Mouse (Mus musculus) right cerebral cortex, adult 18-20 months (tissue): ENCODE measurements around the gene Morc3.
"Not testable (repeated sequence)": the region's sequence is repeated elsewhere in the genome, so short reads cannot be mapped to it uniquely, and the experiment has no call there.

Source experiments
- DNase-seq: peaks from one replicate; pipeline ENCODE4 v3.0.0; 2022; ENCODE audit warnings: mixed read lengths

The Morc3 gene

GRCm38 (mm10) chr16:93819325-93819696 lies 12.6 kb upstream of the Morc3 start:
- no peak for DNase-seq

DNA sequence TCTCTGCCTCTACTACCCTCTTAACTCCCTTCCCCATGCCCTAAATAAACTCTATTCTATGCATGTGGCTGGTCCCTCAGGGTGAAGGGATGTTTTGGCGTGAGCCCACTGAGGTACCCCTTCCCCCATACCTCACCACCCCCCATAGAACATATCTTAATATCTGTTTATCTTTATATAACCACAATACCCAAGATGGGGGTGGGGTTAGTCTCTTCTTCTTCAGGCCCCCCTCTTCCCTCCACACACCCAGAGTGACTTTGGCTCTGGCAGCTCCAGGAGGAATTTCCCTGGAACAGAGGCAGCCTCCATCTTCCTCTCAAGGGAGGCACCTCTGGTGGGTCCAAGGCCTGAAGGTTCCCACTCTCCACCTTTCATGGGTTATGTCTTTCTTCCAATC lies 11.9 kb upstream of the Morc3 start:
- DNase-seq = no peak

DNA sequence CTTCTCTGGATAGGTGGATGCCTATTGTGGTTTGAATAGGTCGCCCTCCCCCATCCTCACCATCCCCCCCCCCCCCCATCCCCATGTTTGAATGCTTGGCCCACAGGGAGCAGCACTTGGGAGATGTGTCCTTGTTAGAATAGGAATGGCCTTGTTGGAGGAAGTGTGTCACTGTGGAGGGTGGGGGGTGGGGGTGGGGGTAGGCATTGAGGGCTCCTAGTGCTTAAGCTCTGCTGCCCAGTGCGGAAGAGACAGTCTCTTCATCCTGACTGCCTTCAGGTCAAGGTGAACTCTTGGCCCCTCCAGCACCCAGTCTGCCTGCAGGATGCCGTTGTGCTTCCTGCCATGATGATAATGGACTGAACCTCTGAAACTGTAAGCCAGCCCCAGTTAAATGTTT lies 10.2 kb upstream of the Morc3 start:
- DNase-seq = no peak

DNA sequence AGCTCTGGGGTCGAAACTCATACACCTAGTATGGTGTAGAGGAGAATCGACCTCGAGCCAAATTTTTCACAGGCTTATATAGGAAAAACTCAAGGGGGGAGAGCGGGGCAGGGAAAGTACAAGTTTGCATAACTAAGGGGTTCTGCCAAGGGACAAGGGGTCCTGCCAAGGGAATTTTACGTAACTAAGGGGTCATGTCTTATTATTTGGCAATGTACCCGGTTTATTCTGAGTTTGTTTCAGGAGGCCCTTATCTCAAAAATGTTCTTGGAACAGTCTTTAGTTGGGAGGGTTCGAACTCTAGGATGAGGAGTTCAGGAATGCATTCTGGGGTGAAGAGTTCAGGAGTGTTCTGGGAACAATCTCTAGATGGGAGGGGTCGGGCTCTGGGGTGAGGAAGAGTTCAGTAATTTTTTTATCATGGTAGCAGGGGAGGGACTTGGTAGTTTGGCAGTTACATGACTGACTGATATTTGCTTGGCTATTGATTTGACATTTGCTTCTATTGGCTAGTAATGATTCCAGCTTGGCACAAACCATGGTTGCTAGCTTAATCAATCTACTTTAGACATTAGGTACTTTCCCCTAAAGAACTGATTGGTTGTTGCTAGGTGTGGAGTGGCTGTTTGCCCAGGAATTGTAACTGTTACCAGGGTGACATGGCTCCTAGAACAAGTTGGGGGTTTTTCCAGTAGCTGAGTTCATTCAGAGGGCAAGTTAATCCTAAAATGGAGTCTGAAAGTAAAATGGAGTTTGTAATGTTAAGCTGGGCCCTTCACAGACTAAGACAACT lies 9.3 kb upstream of the Morc3 start:
- not testable (repeated sequence) for DNase-seq

- no peak for DNase-seq
Observed at GRCm38 (mm10) chr16:93824799-93825198, 7.1 kb upstream of the Morc3 start.

DNA sequence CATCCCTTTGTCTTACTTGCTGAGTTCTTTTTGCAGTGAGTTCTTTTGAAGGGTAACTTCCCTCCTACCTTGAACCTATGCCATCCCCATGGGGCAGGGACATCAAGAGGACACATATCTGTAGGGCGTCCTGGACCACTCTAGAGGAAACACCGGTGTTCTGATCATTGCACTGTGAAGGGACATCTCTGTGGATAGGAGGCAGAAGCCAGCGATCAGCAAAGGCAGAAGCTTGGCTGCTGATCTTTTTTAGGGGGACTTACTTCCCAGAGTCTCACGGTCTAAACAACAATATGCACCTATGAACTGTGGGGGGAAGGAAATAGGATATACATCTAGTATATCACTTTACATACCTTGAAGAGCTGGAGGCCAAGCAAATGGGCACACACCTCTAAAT lies 6.5 kb upstream of the Morc3 start:
- DNase-seq = no peak

- DNase-seq = no peak
Observed at GRCm38 (mm10) chr16:93826054-93826453, 5.9 kb upstream of the Morc3 start.

- not testable (repeated sequence) for DNase-seq
Observed at GRCm38 (mm10) chr16:93826478-93826877, 5.4 kb upstream of the Morc3 start.

GRCm38 (mm10) chr16:93826909-93827308 lies 5.0 kb upstream of the Morc3 start:
- DNase-seq = peak; percentile 18

GRCm38 (mm10) chr16:93829526-93829925 lies 2.4 kb upstream of the Morc3 start:
- DNase-seq = no peak

GRCm38 (mm10) chr16:93830071-93830470 lies 1.9 kb upstream of the Morc3 start:
- no peak for DNase-seq

DNA sequence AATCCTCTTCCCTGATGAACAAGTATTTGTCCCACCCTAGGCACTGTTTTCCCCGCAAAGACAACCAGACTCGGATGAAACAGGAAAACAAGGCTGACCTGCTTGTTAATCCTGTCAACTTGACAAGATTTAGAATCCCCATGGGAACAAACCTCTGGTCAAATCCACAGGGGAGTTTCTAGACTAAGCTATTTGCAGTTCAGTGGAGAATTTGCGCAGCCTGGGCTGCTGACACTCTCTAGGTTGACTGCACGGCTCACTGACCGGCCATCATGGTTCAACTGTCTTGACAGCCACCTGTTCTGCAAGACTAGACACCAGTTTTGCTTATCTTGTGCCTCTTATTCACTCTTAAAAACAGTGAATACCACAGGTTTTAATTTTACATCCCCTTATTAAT lies 1.0 kb upstream of the Morc3 start:
- no peak for DNase-seq

- peak; percentile 32 for DNase-seq
Observed at GRCm38 (mm10) chr16:93832451-93833276, 743 bp downstream of the Morc3 start.

DNA sequence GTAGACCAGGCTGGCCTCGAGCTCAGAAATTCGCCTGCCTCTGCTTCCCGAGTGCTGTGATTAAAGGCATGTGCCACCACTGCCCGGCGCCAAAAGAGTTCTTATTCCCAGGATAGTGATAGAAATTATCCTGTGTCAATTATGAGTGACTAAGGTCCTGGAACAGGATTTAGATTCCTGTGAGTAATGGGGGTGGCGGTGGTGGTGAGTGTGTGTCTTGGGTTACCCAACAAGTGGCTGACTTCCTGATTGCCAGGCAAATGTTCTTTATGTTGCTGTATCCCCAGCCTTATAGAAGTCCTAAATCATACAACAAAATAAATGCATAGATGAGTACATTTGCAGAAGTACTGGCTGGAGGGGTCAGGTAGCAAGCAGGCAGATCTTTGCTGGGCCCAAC lies 1.6 kb downstream of the Morc3 start:
- DNase-seq = no peak

DNA sequence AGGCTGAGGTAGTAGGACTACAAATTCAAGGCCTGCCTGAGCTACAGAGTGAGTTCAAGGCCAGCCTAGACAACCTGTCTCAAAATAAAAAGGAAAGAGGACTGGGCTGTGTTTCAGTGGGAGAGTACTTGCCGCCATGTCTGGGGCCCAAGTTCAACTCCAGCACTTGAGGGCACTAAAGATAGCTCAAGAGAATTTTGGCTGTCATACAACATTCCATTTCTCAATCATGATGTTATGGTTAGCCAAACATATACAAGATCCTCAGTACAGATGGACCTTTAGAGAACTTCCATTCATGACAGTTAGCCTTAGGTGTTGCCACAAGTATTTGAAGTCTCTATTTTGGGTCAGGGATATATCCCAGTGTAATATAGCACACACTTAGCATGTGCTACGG lies 2.2 kb downstream of the Morc3 start:
- no peak for DNase-seq

DNA sequence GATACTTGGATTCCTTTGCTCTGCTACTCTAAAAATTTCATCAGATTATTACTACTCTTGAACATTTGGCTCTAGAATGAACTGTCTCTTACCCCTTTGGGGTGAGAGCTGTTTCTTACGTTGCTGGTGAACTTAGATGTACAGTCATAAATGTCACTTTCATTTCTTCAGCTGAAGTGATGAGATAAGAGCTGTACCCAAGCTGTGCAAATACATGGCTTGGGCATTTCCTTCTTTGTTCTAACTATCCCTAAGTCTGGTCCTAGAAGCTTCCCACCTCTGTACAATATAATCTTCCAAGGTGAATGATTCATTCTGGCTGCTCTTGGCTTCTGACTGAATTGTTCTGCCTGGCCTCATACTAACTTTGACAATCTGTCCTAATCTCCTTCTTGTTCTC lies 7.1 kb downstream of the Morc3 start:
- no peak for DNase-seq

DNA sequence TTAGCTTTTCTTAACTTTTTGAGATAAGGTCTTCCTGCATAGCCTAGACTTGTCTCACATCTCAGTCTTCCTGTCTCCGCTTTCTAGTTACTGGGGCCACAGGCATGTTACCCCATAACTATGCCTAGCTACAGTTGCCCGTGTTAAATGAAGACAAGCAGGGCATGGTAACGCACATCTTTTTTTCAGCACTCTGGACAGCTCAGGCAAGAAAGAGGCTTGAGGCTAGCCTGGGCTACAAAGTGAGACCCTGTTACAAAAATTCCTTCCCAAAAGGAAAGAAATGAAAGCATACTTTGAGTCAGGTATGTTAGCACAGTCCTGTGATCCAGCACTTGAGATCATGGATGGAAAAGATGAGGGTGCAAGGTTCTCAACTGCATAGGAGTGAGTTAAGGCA lies 18.6 kb downstream of the Morc3 start:
- DNase-seq = no peak

- DNase-seq = no peak
Observed at GRCm38 (mm10) chr16:93859967-93860366, 28.0 kb downstream of the Morc3 start.

DNA sequence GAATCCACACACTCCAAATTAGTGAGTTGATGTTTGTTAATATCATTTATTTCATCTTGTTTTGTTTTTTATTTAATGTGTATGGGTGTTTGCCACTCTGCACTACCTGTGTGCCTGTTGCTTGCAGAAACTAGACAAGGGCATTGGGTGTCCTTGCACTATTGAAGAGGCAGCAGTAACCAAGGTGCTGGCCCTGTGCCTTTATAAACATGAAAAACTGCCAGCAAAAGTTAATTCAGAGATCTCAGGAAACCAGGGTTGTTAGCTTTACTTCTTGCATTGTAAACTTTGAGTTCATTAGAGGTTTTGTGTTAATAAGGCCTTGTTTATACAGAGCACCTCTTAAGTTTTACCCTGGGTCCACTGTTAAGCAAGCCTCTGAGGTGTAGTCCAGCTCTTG lies 28.8 kb downstream of the Morc3 start:
- no peak for DNase-seq

DNA sequence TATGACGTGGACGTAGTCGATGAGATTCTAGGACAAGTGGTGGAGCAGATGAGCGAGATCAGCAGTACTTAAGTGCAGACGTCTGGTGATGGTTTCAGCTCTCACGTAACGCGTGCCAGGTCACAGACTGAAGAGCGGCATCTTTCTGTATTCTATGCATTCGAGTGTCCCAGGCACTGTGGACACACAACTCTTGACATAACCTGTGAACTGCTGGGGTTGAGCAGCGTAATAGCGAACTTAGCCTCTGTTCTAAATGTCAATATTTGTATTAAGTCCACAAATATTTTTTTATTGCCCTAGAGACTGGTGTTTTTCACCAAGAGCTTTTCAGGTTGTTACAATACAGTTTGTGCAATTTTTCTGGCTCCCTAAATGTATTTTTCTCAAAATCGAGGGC lies 42.9 kb downstream of the Morc3 start:
- DNase-seq = no peak

DNA sequence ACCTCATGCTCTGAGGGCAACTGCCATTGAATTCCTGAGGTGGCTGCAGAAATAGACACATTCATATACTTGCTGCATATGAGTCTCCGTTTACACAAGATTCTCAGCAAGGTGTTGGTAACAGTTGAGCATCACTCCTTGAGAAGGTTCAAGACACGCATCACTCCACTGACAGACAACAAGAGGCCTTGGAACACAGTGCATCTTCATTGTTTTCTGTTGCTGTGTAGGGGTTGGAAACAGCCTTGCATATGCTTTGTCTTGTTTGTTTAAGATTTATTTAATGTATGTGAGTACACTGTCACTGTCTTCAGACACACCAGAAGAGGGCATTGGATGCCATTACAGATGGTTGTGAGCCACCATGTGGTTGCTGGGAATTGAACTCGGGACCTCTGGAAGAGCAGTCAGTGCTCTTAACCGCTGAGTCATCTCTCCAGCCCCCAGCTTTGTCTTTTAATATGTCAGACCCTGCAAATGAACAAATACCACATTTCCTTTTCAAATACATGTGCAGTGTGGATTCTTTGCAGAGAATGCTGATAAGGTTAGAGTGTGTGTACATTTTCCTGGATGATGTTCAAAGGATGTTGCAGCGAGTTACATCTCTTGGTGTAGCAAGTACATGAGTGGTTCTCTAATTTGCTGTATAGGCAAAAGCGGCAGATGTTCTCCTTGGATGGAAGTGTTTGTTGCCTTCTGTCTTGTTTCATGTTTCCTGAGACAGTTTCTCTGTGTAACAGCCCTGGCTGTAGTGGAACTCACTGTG lies 45.9 kb downstream of the Morc3 start:
- no peak for DNase-seq

- peak; percentile 93 for DNase-seq
Observed at GRCm38 (mm10) chr16:93883423-93884085, 51.6 kb downstream of the Morc3 start, which contains the start of gene Chaf1b. TSS of gene Chaf1b (plus strand) at chr16:93883901.
